Mouse (Mus musculus): ENCODE results near the gene Hoxa3. TPM values are rescaled to one million over a fixed set of nuclear protein-coding genes. Genes with fewer than 3 reads are reported as not detected.

Gene Hoxa3
- total RNA-seq, 2 experiments from 2014 or later: 1.6 to 3.0 TPM

DNA sequence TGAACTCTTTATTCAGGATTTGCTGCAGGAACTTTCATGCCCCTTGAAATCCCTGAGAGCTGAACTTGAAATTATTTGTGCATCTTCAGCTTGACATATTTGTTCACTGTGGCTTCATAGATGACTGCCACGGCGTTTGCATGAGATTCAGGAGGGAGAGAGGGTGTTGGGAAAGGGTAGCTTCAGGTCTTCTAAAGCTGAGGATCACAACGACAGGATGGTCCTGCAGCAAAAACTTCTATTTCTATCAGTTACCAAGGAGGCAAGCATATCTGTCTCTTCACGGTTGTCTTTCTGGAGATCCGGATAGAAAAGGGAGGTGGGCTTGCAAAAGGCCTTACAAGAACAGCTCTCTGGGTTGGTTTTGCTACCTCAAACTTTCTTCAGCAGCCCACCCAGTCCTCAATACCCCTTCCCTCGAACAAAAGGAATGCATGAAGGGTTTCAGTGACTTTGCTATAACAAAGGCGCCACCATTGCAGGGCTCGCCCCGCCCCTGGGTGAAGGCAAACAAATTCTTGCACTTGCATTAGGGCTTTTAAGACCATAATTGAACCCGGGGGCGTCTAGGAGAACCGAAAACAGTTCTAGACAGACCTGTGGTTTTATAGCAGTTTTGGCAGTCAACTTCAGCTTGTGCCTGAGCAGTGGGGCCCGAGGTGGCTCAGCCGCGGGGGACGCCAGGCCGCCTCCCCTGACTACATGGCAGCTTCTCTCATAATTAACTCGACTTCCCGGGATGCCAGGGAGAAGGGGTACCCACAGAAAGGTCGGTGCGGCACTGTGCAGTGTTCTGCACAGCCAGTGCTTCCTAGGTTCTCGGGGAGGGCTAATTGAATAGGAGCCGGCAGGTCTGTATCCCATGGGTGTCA, 34.9 kb upstream of the Hoxa3 start:
- DNase-seq (ENCODE audit: low spot score): no peak

- DNase-seq (ENCODE audit: low spot score): no peak
Measured at GRCm38 (mm10) chr6:52246916-52247315, 33.8 kb upstream of the Hoxa3 start.

- DNase-seq (ENCODE audit: low spot score): no peak
Measured at GRCm38 (mm10) chr6:52246403-52246803, 33.3 kb upstream of the Hoxa3 start.

- DNase-seq (ENCODE audit: low spot score): no peak
Measured at GRCm38 (mm10) chr6:52245757-52246142, 32.6 kb upstream of the Hoxa3 start, which contains the start of gene Hoxa11. TSS of gene Hoxa11 (minus strand) at chr6:52245810.

DNA sequence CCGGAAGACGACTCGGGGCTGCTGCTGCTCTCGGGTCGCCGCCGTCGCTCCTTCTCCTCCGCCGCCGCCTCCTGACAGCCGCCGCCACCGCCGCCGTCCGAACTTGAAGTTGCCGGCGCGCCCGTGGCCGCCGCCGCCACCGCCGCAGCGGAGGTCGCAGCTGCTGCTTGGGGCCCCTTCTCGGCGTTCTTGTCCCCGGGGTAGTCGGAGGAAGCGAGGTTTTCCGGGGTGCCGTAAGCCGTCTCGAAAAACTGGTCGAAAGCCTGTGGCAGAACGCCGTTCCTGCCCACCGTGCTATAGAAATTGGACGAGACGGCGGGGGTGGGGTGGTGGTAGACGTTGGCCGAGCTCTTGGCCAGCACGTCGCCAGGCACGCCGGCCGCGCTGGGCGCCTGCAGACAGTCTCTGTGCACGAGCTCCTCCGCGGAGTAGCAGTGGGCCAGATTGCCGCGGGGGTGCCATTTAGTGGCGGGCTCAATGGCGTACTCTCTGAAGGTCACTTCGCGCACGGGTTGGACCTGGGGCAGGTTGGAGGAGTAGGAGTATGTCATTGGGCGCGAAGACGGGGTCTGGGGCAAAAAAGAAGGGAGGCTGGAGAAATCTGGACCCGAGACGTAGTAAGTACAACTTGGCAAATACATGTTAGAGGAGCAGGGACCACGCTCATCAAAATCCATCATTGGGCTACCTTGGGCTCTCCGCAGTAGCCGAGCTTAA, 32.1 kb upstream of the Hoxa3 start:
- DNase-seq (ENCODE audit: low spot score): no peak

DNA sequence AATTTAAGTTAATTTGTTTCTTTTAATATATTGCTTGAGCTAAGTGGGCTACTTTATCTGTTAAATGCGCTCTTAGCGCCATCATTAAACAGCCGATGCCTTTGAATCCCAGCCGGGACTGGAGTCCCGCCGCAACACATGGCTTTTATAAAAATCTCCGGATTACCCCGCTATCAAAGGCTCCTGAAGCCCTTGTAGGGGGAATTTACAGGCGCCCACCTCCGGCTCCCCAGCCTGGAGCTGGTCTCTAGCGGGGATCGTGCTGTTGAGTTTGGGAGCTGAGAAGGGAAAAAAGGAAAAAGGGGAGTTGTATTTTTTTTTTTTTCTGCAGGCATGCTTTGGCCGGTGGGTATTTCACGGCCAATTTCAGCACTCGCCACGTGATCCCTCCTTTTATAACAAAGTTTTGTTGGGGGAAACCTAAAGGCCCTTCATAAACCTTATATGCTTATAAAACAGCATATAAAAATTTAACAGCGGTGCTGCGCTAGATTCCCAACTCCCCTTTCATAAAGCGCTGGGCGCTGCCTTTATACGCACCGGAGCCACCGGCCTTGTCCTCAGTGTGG, 31.4 kb upstream of the Hoxa3 start:
- no peak for DNase-seq (ENCODE audit: low spot score)

GRCm38 (mm10) chr6:52243681-52244121, 30.6 kb upstream of the Hoxa3 start:
- DNase-seq (ENCODE audit: low spot score): no peak

DNA sequence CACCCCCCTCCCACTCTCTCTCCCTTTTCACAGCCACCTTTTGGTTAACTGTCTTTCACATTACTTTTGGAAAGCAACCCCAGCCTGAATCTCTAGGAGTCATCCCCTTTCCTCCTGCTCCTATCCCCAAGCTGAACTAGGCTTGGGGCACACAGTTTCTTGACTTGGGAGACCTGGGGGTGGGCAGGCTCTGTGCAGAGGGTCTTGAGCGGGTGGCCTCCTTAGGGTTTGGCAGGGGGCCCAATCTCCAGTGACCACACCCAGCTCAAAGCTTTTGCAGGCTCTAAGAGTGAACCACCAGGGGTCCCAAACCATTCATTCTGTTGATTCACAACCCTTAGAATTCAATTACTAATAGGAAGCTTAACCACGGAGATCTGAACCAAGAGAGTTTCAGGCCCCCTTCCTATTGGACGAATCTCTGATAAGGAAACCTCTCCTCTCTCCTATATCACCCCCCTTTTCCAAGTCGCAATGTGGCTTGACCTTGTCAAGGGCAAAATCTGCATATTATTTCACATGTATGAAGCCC, 29.7 kb upstream of the Hoxa3 start:
- DNase-seq (ENCODE audit: low spot score): no peak

GRCm38 (mm10) chr6:52241001-52241621, 28.0 kb upstream of the Hoxa3 start:
- no peak for DNase-seq (ENCODE audit: low spot score)

DNA sequence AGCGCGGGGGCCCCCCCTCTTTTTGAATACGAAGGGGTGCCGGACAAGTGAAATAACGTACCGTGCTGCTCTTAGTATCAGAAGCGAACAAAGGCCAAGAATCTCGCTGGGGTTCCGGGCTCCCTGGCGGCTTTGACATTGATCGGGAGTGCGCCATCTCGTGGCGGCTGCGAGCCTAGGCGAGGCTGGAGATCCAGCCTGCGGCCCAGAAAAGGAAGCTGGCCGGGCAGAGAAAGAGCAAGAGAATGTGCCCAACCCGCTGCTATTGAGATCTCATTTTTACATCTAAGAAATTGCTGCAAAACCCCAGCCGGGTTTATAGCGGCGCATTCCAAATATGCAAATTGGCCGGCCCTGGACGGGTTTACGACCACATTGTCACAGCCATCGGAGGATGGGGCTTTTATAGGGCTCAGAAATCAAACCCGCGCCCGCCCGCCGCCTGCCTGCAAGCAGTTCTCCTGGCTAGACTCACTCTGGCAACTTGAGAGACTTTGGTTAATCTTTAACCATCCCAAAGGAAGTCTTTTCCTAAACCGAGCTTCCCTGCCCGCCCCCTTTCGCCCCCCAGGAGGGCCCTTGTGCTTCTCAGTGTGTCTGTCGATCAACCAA, 27.4 kb upstream of the Hoxa3 start, which contains the start of gene Hoxa10:
Hoxa10 (minus strand) TSS at position 466 of the 612 bp plus-strand sequence.
- peak; percentile 91 for DNase-seq (ENCODE audit: low spot score)

DNA sequence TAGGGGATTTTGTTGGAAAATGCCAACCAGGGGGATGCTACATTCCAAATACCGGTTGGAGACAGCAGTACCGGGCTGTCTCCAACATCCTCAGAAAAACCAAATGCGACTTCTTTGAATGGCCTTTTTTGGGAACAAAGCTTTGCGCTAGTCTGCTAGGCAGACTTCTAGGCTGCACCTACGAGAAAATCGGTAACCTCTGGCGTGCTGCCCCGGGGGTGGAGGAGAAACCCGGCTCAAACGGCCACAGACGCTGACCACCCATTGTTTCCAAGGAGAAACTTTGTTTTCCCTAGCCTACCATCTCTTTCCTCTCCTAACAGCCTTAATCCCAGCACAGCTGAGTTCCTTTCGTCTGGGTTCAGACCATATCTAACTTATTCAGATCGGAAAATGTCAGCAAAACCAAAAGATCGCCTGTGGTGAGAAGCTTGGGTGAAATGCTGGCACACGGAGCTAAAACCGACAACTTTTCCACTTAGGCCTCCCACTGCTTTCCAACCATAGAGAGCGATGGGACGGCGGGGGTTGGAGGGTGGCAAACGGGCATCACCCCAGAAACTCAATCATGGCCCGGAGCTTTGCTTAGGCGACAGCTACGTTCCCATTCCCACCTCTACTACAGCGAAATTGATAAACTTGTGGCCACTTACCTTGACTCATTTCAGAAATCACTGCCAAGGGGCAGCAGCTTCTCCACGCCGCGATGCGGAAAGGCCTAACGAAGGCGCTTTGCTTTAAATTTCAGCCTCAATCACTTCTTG, 26.7 kb upstream of the Hoxa3 start:
- no peak for DNase-seq (ENCODE audit: low spot score)

DNA sequence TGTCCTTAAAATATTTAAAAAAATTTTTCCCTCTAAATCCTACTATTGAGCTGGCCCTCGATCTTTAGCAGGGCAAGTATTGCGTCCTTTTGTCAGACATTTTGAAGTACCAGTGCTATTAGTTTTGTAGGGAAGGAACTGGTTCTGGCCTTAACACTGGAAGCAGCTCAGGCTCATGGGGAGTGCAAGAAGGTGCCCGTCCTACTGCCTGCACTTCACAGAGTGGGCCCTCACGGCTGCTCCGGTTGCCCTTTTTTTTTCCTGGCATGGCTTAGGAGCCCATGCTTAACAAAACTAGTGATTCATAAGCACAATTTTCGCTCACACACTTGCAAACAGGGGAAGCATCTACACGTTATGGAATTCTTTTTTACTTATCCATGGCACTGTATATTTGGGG, 25.8 kb upstream of the Hoxa3 start:
- no peak for DNase-seq (ENCODE audit: low spot score)

DNA sequence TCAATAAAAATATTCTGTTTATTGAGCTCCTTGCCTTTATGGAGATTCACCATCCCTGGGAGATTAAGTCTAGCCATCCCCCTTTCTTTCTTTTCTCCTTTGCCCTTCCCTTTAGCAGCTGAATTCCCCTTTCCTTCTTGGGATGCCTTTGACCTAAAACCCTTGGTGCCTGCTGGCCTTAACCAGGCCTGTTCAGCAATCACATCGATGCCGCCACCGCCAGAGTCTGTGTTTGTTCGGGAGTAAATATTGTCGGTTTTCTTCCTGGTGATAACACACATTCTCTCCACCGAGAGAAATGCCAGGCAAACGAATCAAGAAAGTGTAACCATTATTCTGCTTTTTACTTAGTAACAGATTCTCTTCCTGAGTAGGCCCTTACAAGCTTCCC, 25.0 kb upstream of the Hoxa3 start:
- DNase-seq (ENCODE audit: low spot score): no peak

GRCm38 (mm10) chr6:52237346-52238154, 24.4 kb upstream of the Hoxa3 start:
- no peak for DNase-seq (ENCODE audit: low spot score)

GRCm38 (mm10) chr6:52236806-52237205, 23.7 kb upstream of the Hoxa3 start:
- DNase-seq (ENCODE audit: low spot score): no peak

- no peak for DNase-seq (ENCODE audit: low spot score)
Measured at GRCm38 (mm10) chr6:52235866-52236265, 22.7 kb upstream of the Hoxa3 start.

GRCm38 (mm10) chr6:52235267-52235666, 22.1 kb upstream of the Hoxa3 start:
- DNase-seq (ENCODE audit: low spot score): no peak

- no peak for DNase-seq (ENCODE audit: low spot score)
Measured at GRCm38 (mm10) chr6:52234428-52235140, 21.4 kb upstream of the Hoxa3 start.
